Mouse (Mus musculus) liver, embryonic 15.5 days (tissue): Measurements from ENCODE around the gene Defb21. TPM values are rescaled to one million over a fixed set of nuclear protein-coding genes. Genes with fewer than 3 reads are reported as not detected.

Experiments
- ATAC-seq: fragments of 200-750 bp; cut with Nextera tagmentation; 2 replicates; pipeline ENCODE4 v1.8.0; 2017; ENCODE audit warnings: moderate number of reproducible peaks, mild to moderate bottlenecking, moderate library complexity; ENCODE audit not compliant: insufficient read depth
- H3K27ac ChIP-seq: fragments of 300-500 bp; sonication (generic); replicated peaks from 2 replicates; pipeline ENCODE4 v1.5.1; 2015; ENCODE audit warnings: mild to moderate bottlenecking, inconsistent platforms
- H3K27me3 ChIP-seq: fragments of 300-500 bp; sonication (generic); 2 replicates; pipeline ENCODE4 v1.6.1; 2015; ENCODE audit warnings: mild to moderate bottlenecking, inconsistent platforms
- H3K36me3 ChIP-seq: fragments of 300-500 bp; sonication (generic); replicated peaks from 2 replicates; pipeline ENCODE4 v1.6.1; 2015; ENCODE audit warnings: moderate library complexity, mild to moderate bottlenecking, inconsistent platforms
- H3K4me1 ChIP-seq: fragments of 300-500 bp; sonication (generic); replicated peaks from 2 replicates; pipeline ENCODE4 v1.6.1; 2015; ENCODE audit warnings: inconsistent platforms
- H3K4me2 ChIP-seq: fragments of 300-500 bp; sonication (generic); 2 replicates; pipeline ENCODE4 v1.6.1; 2015; ENCODE audit warnings: moderate library complexity, mild to moderate bottlenecking, inconsistent platforms
- H3K4me3 ChIP-seq: fragments of 300-500 bp; sonication (generic); replicated peaks from 2 replicates; pipeline ENCODE4 v1.5.1; 2015; ENCODE audit warnings: mild to moderate bottlenecking, inconsistent platforms
- H3K9ac ChIP-seq: fragments of 300-500 bp; sonication (generic); 2 replicates; pipeline ENCODE4 v1.6.1; 2015; ENCODE audit warnings: moderate library complexity, mild to moderate bottlenecking, inconsistent platforms
- H3K9me3 ChIP-seq: fragments of 300-500 bp; sonication (generic); replicated peaks from 2 replicates; pipeline ENCODE4 v1.6.1; 2016; ENCODE audit warnings: inconsistent platforms
- WGBS: fragments of 180-500 bp; shearing (Covaris S2); methylation state at CpG from one replicate; pipeline ENCODE4 v1.1.7; 2015; ENCODE audit warnings: mixed read lengths; ENCODE audit not compliant: insufficient replicate concordance; 5-methylcytosine and 5-hydroxymethylcytosine counted together
- polyA plus RNA-seq: library from polyadenylated mRNA; unstranded; fragments of >200 nt; fragmentation: Nextera tagmentation; extraction: Ambion mirVana; gene quantifications from 2 replicates; pipeline ENCODE4 v1.2.1, GENCODE M21; 2015

The Defb21 gene
- polyA plus RNA-seq, 1 experiment from 2014 or later, result not detected

- H3K9me3 ChIP-seq, result no peaks in the 10 kb centered on the region
- H3K27me3 ChIP-seq, result no peaks in the 10 kb centered on the region
- H3K4me1 ChIP-seq, result no peaks in the 10 kb centered on the region
- ATAC-seq, result no peak
- no peak overlapping the region for H3K4me3 ChIP-seq
- H3K27ac ChIP-seq, result no peak overlapping the region
- no peaks in the 10 kb centered on the region for H3K36me3 ChIP-seq
- 46% methylated on average over 6 of the region's 6 CpGs for WGBS
- H3K9ac ChIP-seq, result no peak overlapping the region
- no peak overlapping the region for H3K4me2 ChIP-seq
Observed at GRCm38 (mm10) chr2:152570313-152570712, 2.2 kb upstream of the Defb21 start.

GRCm38 (mm10) chr2:152573484-152573883, 940 bp downstream of the Defb21 start:
- WGBS, result 73% methylated on average over 8 of the region's 8 CpGs
- no peak overlapping the region for H3K27ac ChIP-seq
- no peaks in the 10 kb centered on the region for H3K4me1 ChIP-seq
- no peak overlapping the region for H3K4me2 ChIP-seq
- no peaks in the 10 kb centered on the region for H3K36me3 ChIP-seq
- ATAC-seq, result no peak
- no peak overlapping the region for H3K4me3 ChIP-seq
- H3K9me3 ChIP-seq, result no peaks in the 10 kb centered on the region
- H3K27me3 ChIP-seq, result no peaks in the 10 kb centered on the region
- H3K9ac ChIP-seq, result no peak overlapping the region

- WGBS, result 44% methylated on average over 7 of the region's 7 CpGs
- H3K27me3 ChIP-seq, result no peaks in the 10 kb centered on the region
- no peak within 1 kb of the TSS for H3K27ac ChIP-seq
- H3K4me2 ChIP-seq, result no peak within 1 kb of the TSS
- no peaks in the 10 kb centered on the region for H3K4me1 ChIP-seq
- H3K4me3 ChIP-seq, result no peak within 1 kb of the TSS
- H3K36me3 ChIP-seq, result no peaks in the 10 kb centered on the region
- no peak for ATAC-seq
- no peak within 1 kb of the TSS for H3K9ac ChIP-seq
- no peaks in the 10 kb centered on the region for H3K9me3 ChIP-seq
Observed at GRCm38 (mm10) chr2:152580107-152580506, 7.6 kb downstream of the Defb21 start, which contains the start of gene Defb19. Gene Defb19 (minus strand): TSS chr2:152580312.

GRCm38 (mm10) chr2:152580612-152581011, 8.1 kb downstream of the Defb21 start:
- WGBS, result 59% methylated on average over 11 of the region's 11 CpGs
- H3K4me3 ChIP-seq, result no peak overlapping the region

GRCm38 (mm10) chr2:152586926-152587560, 14.5 kb downstream of the Defb21 start:
- 52% methylated on average over 4 of the region's 4 CpGs for WGBS
- no peak for ATAC-seq

More at GRCm38 (mm10) chr2:152580612-152581011, 8.1 kb downstream of the Defb21 start:
- ATAC-seq, result no peak
- H3K9me3 ChIP-seq, result no peaks in the 10 kb centered on the region
- no peaks in the 10 kb centered on the region for H3K27me3 ChIP-seq
- no peaks in the 10 kb centered on the region for H3K36me3 ChIP-seq
- no peaks in the 10 kb centered on the region for H3K4me1 ChIP-seq
- no peak overlapping the region for H3K4me2 ChIP-seq
- H3K9ac ChIP-seq, result no peak overlapping the region
- no peak overlapping the region for H3K27ac ChIP-seq

GRCm38 (mm10) chr2:152588450-152588849, 15.9 kb downstream of the Defb21 start:
- H3K36me3 ChIP-seq, result no peaks in the 10 kb centered on the region
- no peak for ATAC-seq
- H3K4me2 ChIP-seq, result no peak overlapping the region
- 36% methylated on average over 2 of the region's 2 CpGs for WGBS
- H3K4me1 ChIP-seq, result no peaks in the 10 kb centered on the region
- no peak overlapping the region for H3K27ac ChIP-seq
- no peaks in the 10 kb centered on the region for H3K27me3 ChIP-seq
- no peaks in the 10 kb centered on the region for H3K9me3 ChIP-seq
- no peak overlapping the region for H3K4me3 ChIP-seq
- no peak overlapping the region for H3K9ac ChIP-seq

More at GRCm38 (mm10) chr2:152586926-152587560, 14.5 kb downstream of the Defb21 start:
- no peaks in the 10 kb centered on the region for H3K36me3 ChIP-seq
- no peaks in the 10 kb centered on the region for H3K27me3 ChIP-seq
- no peak overlapping the region for H3K27ac ChIP-seq
- H3K9me3 ChIP-seq, result no peaks in the 10 kb centered on the region
- H3K9ac ChIP-seq, result no peak overlapping the region
- no peaks in the 10 kb centered on the region for H3K4me1 ChIP-seq
- H3K4me3 ChIP-seq, result no peak overlapping the region
- H3K4me2 ChIP-seq, result no peak overlapping the region

GRCm38 (mm10) chr2:152589021-152589420, 16.5 kb downstream of the Defb21 start:
- H3K4me2 ChIP-seq, result no peak overlapping the region
- H3K9ac ChIP-seq, result no peak overlapping the region
- 32% methylated on average over 6 of the region's 6 CpGs for WGBS
- no peak overlapping the region for H3K27ac ChIP-seq
- H3K27me3 ChIP-seq, result no peaks in the 10 kb centered on the region
- no peaks in the 10 kb centered on the region for H3K4me1 ChIP-seq
- H3K36me3 ChIP-seq, result no peaks in the 10 kb centered on the region
- no peak overlapping the region for H3K4me3 ChIP-seq
- H3K9me3 ChIP-seq, result no peaks in the 10 kb centered on the region
- ATAC-seq, result no peak

GRCm38 (mm10) chr2:152599299-152599698, 26.8 kb downstream of the Defb21 start, which contains the start of gene Defb45:
Gene Defb45 (minus strand): TSS chr2:152599399.
- Histone ChIP-seq H3K4me1 (no peaks in the 10 kb centered on the region), H3K9ac (no peak within 1 kb of the TSS), H3K27me3 (no peaks in the 10 kb centered on the region), H3K9me3 (no peaks in the 10 kb centered on the region), H3K27ac (no peak within 1 kb of the TSS), H3K4me2 (no peak within 1 kb of the TSS), H3K36me3 (no peaks in the 10 kb centered on the region), H3K4me3 (no peak within 1 kb of the TSS)
- WGBS, result 56% methylated on average over 7 of the region's 7 CpGs
- no peak for ATAC-seq

- Histone ChIP-seq H3K36me3 (no peaks in the 10 kb centered on the region), H3K4me2 (no peak overlapping the region), H3K4me3 (no peak overlapping the region), H3K27ac (no peak overlapping the region), H3K27me3 (no peaks in the 10 kb centered on the region), H3K9ac (no peak overlapping the region), H3K9me3 (no peaks in the 10 kb centered on the region), H3K4me1 (no peaks in the 10 kb centered on the region)
- WGBS, result 73% methylated on average over 6 of the region's 6 CpGs
- no peak for ATAC-seq
Observed at GRCm38 (mm10) chr2:152600076-152600475, 27.5 kb downstream of the Defb21 start.

GRCm38 (mm10) chr2:152601275-152601960, 28.9 kb downstream of the Defb21 start:
- Histone ChIP-seq H3K4me3 (no peak overlapping the region), H3K36me3 (no peaks in the 10 kb centered on the region), H3K9ac (no peak overlapping the region), H3K4me2 (no peak overlapping the region), H3K27me3 (no peaks in the 10 kb centered on the region), H3K4me1 (no peaks in the 10 kb centered on the region), H3K27ac (no peak overlapping the region), H3K9me3 (no peaks in the 10 kb centered on the region)
- ATAC-seq, result no peak
- 40% methylated on average over 4 of the region's 4 CpGs for WGBS

- Histone ChIP-seq H3K27ac (no peak within 1 kb of the TSS), H3K27me3 (no peaks in the 10 kb centered on the region), H3K36me3 (no peaks in the 10 kb centered on the region), H3K9me3 (no peaks in the 10 kb centered on the region), H3K4me1 (no peaks in the 10 kb centered on the region), H3K9ac (no peak within 1 kb of the TSS), H3K4me2 (no peak within 1 kb of the TSS), H3K4me3 (no peak within 1 kb of the TSS)
- WGBS, result 67% methylated on average over 15 of the region's 15 CpGs
- ATAC-seq, result no peak
Observed at GRCm38 (mm10) chr2:152604057-152604456, 31.5 kb downstream of the Defb21 start, which contains the start of gene Defb36. Gene Defb36 (plus strand): TSS chr2:152604327.
